Mouse (Mus musculus): ENCODE results near the gene Slc38a9.
A peak's percentile ranks its signal among the peaks of the same experiment; 100 is the strongest.

Gene Slc38a9

GRCm38 (mm10) chr13:112660574-112661381 is at the start of gene Slc38a9:
Gene Slc38a9, plus strand, starts transcription at chr13:112660751.
- peak; percentile 90 for DNase-seq

GRCm38 (mm10) chr13:112621592-112621991 is 39.0 kb upstream of the Slc38a9 start:
- no peak for DNase-seq

GRCm38 (mm10) chr13:112623656-112624055 is 36.9 kb upstream of the Slc38a9 start:
- no peak for DNase-seq

GRCm38 (mm10) chr13:112624622-112625021 is 35.9 kb upstream of the Slc38a9 start:
- DNase-seq = no peak

GRCm38 (mm10) chr13:112625566-112625965 is 35.0 kb upstream of the Slc38a9 start:
- no peak for DNase-seq

- DNase-seq = no peak
These were observed 25.2 kb upstream of the Slc38a9 start for GRCm38 (mm10) chr13:112635174-112635837.

- no peak for DNase-seq
These were observed 24.1 kb upstream of the Slc38a9 start for GRCm38 (mm10) chr13:112636498-112636897.

- DNase-seq = no peak
These were observed 21.4 kb upstream of the Slc38a9 start for GRCm38 (mm10) chr13:112639111-112639510.

GRCm38 (mm10) chr13:112642897-112643296 is 17.7 kb upstream of the Slc38a9 start:
- no peak for DNase-seq

GRCm38 (mm10) chr13:112644996-112645395 is 15.6 kb upstream of the Slc38a9 start:
- no peak for DNase-seq

GRCm38 (mm10) chr13:112645529-112646186 is 14.9 kb upstream of the Slc38a9 start:
- no peak for DNase-seq

- no peak for DNase-seq
These were observed 9.4 kb upstream of the Slc38a9 start for GRCm38 (mm10) chr13:112651183-112651582.

- DNase-seq = no peak
These were observed 8.3 kb upstream of the Slc38a9 start, which contains the start of gene Ddx4 for GRCm38 (mm10) chr13:112652205-112652604. Gene Ddx4, minus strand, starts transcription at chr13:112652475.

GRCm38 (mm10) chr13:112659986-112660573 is 471 bp upstream of the Slc38a9 start:
- DNase-seq = no peak

- no peak for DNase-seq
These were observed 1.1 kb downstream of the Slc38a9 start for GRCm38 (mm10) chr13:112661687-112662086.

- no peak for DNase-seq
These were observed 6.0 kb downstream of the Slc38a9 start for GRCm38 (mm10) chr13:112666433-112667024.

- no peak for DNase-seq
These were observed 6.7 kb downstream of the Slc38a9 start for GRCm38 (mm10) chr13:112667215-112667614.

GRCm38 (mm10) chr13:112671708-112672107 is 11.2 kb downstream of the Slc38a9 start:
- no peak for DNase-seq

GRCm38 (mm10) chr13:112672797-112673196 is 12.2 kb downstream of the Slc38a9 start:
- no peak for DNase-seq

- peak; percentile 44 for DNase-seq
These were observed 13.4 kb downstream of the Slc38a9 start for GRCm38 (mm10) chr13:112673899-112674447.

GRCm38 (mm10) chr13:112678154-112678553 is 17.6 kb downstream of the Slc38a9 start:
- DNase-seq = peak; percentile 18

- no peak for DNase-seq
These were observed 22.8 kb downstream of the Slc38a9 start for GRCm38 (mm10) chr13:112683312-112683711.
